Mouse (Mus musculus) myocyte (in vitro differentiated cells): ENCODE measurements around the gene Cracr2b.

Experiments used
- E2F4 ChIP-seq: IDR thresholded peaks from one replicate; pipeline ENCODE4 v1.6.1; 2011; ENCODE audit warnings: mild to moderate bottlenecking, control low read depth, moderate library complexity; ENCODE audit not compliant: insufficient read depth
- POLR2A ChIP-seq: IDR thresholded peaks from one replicate; pipeline ENCODE4 v1.6.1; 2011; ENCODE audit warnings: low read depth, mild to moderate bottlenecking, control low read depth, moderate library complexity; ENCODE audit not compliant: insufficient read length
- POLR2AphosphoS2 ChIP-seq: IDR thresholded peaks from one replicate; pipeline ENCODE4 v1.6.1; 2011; ENCODE audit warnings: low read depth, control low read depth; ENCODE audit not compliant: insufficient read length
- TCF12 ChIP-seq: IDR thresholded peaks from one replicate; pipeline ENCODE4 v1.6.1; 2011; ENCODE audit warnings: mild to moderate bottlenecking, control low read depth; ENCODE audit not compliant: poor library complexity, insufficient read depth, severe bottlenecking
- USF1 ChIP-seq: IDR thresholded peaks from one replicate; pipeline ENCODE4 v1.6.1; 2011; ENCODE audit warnings: low read depth, mild to moderate bottlenecking, control low read depth, moderate library complexity

GRCm38 (mm10) chr7:141451928-141452327 is 9.0 kb upstream of the Cracr2b start:
- TF ChIP-seq POLR2A = peak; percentile 24
- TF ChIP-seq POLR2AphosphoS2 = peak; percentile 82
- no peak for TF ChIP-seq TCF12
- TF ChIP-seq USF1 = no peak
- TF ChIP-seq E2F4 = no peak
